Mouse (Mus musculus) liver, adult 2 months (tissue): ENCODE data around the gene Asic4. TPM values are rescaled to one million over a fixed set of nuclear protein-coding genes. Genes with fewer than 3 reads are reported as not detected.

Experiments
- DNase-seq: peaks from one replicate; pipeline ENCODE4 v3.0.0-alpha.2; 2011; ENCODE audit warnings: low read depth, low spot score; ENCODE audit errors: extremely low read depth
- H3K27ac ChIP-seq: fragments of 200-500 bp; replicated peaks from 2 replicates; pipeline ENCODE4 v1.5.1; 2012; ENCODE audit warnings: low read depth, mild to moderate bottlenecking, control low read depth, inconsistent platforms, low read length; ENCODE audit not compliant: insufficient read depth
- H3K27me3 ChIP-seq: fragments of 200-500 bp; 2 replicates; pipeline ENCODE4 v1.6.1; 2012; ENCODE audit warnings: mild to moderate bottlenecking, moderate library complexity, low read length, inconsistent platforms; ENCODE audit not compliant: control insufficient read depth, insufficient read depth
- H3K36me3 ChIP-seq: fragments of 200-500 bp; 2 replicates; pipeline ENCODE4 v1.6.1; 2012; ENCODE audit warnings: low read length, inconsistent platforms; ENCODE audit not compliant: control insufficient read depth, insufficient read depth
- H3K4me1 ChIP-seq: fragments of 200-500 bp; 2 replicates; pipeline ENCODE4 v1.6.1; 2011; ENCODE audit warnings: low read length; ENCODE audit not compliant: control insufficient read depth, insufficient read depth
- H3K4me3 ChIP-seq: fragments of 200-500 bp; 2 replicates; pipeline ENCODE4 v1.5.1; 2011; ENCODE audit warnings: low read depth, mild to moderate bottlenecking, control low read depth, low read length, moderate library complexity; ENCODE audit not compliant: insufficient read depth
- H3K79me2 ChIP-seq: fragments of 200-500 bp; 2 replicates; pipeline ENCODE4 v1.6.1; 2012; ENCODE audit warnings: inconsistent platforms, mild to moderate bottlenecking, low read length, moderate library complexity; ENCODE audit not compliant: control insufficient read depth, insufficient read depth
- H3K9ac ChIP-seq: fragments of 200-500 bp; 2 replicates; pipeline ENCODE4 v1.6.1; 2012; ENCODE audit warnings: low read depth, mild to moderate bottlenecking, control low read depth, inconsistent platforms, low read length
- CTCF ChIP-seq: fragments of 200-500 bp; IDR thresholded peaks from 2 replicates; pipeline ENCODE4 v1.5.1; 2011; ENCODE audit warnings: low read depth, low read length, control low read depth
- POLR2A ChIP-seq: fragments of 200-500 bp; IDR thresholded peaks from 2 replicates; pipeline ENCODE4 v1.6.1; 2011; ENCODE audit warnings: low read length, control low read depth; ENCODE audit not compliant: insufficient read depth; ENCODE audit errors: extremely low read depth
- WGBS: fragments of 180-500 bp; shearing (Covaris S2); methylation state at CpG from one replicate; pipeline ENCODE4 v1.1.7; 2018; 5-methylcytosine and 5-hydroxymethylcytosine counted together
- polyA plus RNA-seq: library from polyadenylated mRNA; depleted of rRNA; stranded (reverse); fragments of >200 nt; gene quantifications from 2 replicates; pipeline ENCODE4 v1.2.3, GENCODE M21; 2012; rRNA removed
- total RNA-seq: library from RNA; depleted of rRNA; stranded (reverse); fragments of >200 nt; gene quantifications from 2 replicates; pipeline ENCODE4 v1.2.3, GENCODE M21; 2014; rRNA removed

Gene Asic4
- total and polyA plus RNA-seq, 2 experiments = not detected

GRCm38 (mm10) chr1:75516703-75517380 is 66.6 kb downstream of the Asic4 start:
- no peak overlapping the region for H3K27ac ChIP-seq
- TF ChIP-seq CTCF (no peak), POLR2A (no peak)
- H3K4me1 ChIP-seq = peaks cover 2% of the 10 kb centered on the region; the same call in 1 of the 2 replicates
- no peaks in the 10 kb centered on the region for H3K27me3 ChIP-seq
- no peak for DNase-seq
- H3K36me3 ChIP-seq = no peaks in the 10 kb centered on the region
- H3K79me2 ChIP-seq = no peaks in the 10 kb centered on the region
- WGBS = 64% methylated on average over 15 of the region's 15 CpGs
- no peak overlapping the region for H3K4me3 ChIP-seq
- no peak overlapping the region for H3K9ac ChIP-seq

DNA sequence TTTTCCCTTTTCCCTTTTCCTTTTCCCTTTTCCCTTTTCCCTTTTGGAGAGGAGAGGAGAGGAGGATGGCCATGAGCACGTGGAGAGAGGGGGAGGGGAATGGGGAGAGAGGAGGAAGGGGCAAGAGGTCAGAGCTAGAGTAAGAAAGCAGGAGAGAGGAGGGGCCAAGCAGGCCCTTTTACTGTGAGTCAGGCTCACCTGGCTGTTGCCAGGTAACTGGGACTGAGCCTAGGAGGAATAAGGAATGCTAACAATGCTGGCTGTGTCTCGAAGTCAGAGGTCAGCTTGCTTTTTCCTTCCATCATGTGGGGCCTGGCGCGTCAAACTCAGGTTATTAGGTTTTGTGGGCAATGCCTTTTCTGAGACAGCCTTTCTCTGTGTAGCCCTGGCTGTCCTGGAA is 67.7 kb downstream of the Asic4 start:
- H3K79me2 ChIP-seq = no peaks in the 10 kb centered on the region
- H3K9ac ChIP-seq = no peak overlapping the region
- TF ChIP-seq POLR2A (no peak), CTCF (no peak)
- no peaks in the 10 kb centered on the region for H3K36me3 ChIP-seq
- no peak overlapping the region for H3K27ac ChIP-seq
- peaks cover 2% of the 10 kb centered on the region; the same call in 1 of the 2 replicates for H3K4me1 ChIP-seq
- no peak overlapping the region for H3K4me3 ChIP-seq
- H3K27me3 ChIP-seq = no peaks in the 10 kb centered on the region
- no peak for DNase-seq
- WGBS = 68% methylated on average over 4 of the region's 4 CpGs

- WGBS = 94% methylated on average over 4 of the region's 4 CpGs
- peaks cover 2% of the 10 kb centered on the region; the same call in 1 of the 2 replicates for H3K4me1 ChIP-seq
- H3K36me3 ChIP-seq = no peaks in the 10 kb centered on the region
- H3K27ac ChIP-seq = no peak overlapping the region
- H3K27me3 ChIP-seq = no peaks in the 10 kb centered on the region
- TF ChIP-seq POLR2A (no peak), CTCF (no peak)
- H3K79me2 ChIP-seq = no peaks in the 10 kb centered on the region
- H3K4me3 ChIP-seq = no peak overlapping the region
- H3K9ac ChIP-seq = no peak overlapping the region
- no peak for DNase-seq
Observed at GRCm38 (mm10) chr1:75518427-75518826, 68.2 kb downstream of the Asic4 start.

GRCm38 (mm10) chr1:75519576-75519975 is 69.3 kb downstream of the Asic4 start:
- DNase-seq = no peak
- H3K36me3 ChIP-seq = no peaks in the 10 kb centered on the region
- peaks cover 2% of the 10 kb centered on the region; the same call in 1 of the 2 replicates for H3K4me1 ChIP-seq
- no peaks in the 10 kb centered on the region for H3K79me2 ChIP-seq
- 78% methylated on average over 5 of the region's 5 CpGs for WGBS
- no peak overlapping the region for H3K9ac ChIP-seq
- no peak overlapping the region for H3K27ac ChIP-seq
- TF ChIP-seq POLR2A = no peak
- TF ChIP-seq CTCF = no peak
- H3K4me3 ChIP-seq = no peak overlapping the region
- no peaks in the 10 kb centered on the region for H3K27me3 ChIP-seq

- under 1% methylated on average over 46 of the region's 46 CpGs for WGBS
- H3K27me3 ChIP-seq = no peaks in the 10 kb centered on the region
Observed at GRCm38 (mm10) chr1:75521321-75522031, 71.2 kb downstream of the Asic4 start, which contains the start of gene Stk11ip. Stk11ip (plus strand) TSS chr1:75521529.

More at GRCm38 (mm10) chr1:75521321-75522031, 71.2 kb downstream of the Asic4 start, which contains the start of gene Stk11ip:
- Histone ChIP-seq H3K79me2 (no peaks in the 10 kb centered on the region), H3K4me1 (peaks cover 2% of the 10 kb centered on the region; the same call in 1 of the 2 replicates), H3K27ac (peak within 1 kb of the TSS; percentile 76), H3K4me3 (peak within 1 kb of the TSS; percentile 90), H3K36me3 (no peaks in the 10 kb centered on the region), H3K9ac (peak within 1 kb of the TSS; percentile 68)
- peak; percentile 75 for DNase-seq
- TF ChIP-seq CTCF (no peak), POLR2A (peak; percentile 44; the same call in 1 of the 2 replicates)

Other genes starting within 250 kb of the Asic4 start
- 3.7 and 4.8 TPM in 2 replicates for gene Glb1l, start 239.6 kb upstream of the Asic4 start, total RNA-seq
- 2.1 and 2.5 TPM in 2 replicates for gene Glb1l, start 239.6 kb upstream of the Asic4 start, polyA plus RNA-seq
- 57.3 and 63.5 TPM in 2 replicates for gene Stk16, start 239.6 kb upstream of the Asic4 start, total RNA-seq
- gene Stk16, start 239.6 kb upstream of the Asic4 start, polyA plus RNA-seq = 190 and 221 TPM in 2 replicates
- gene Tuba4a, start 230.6 kb upstream of the Asic4 start, total RNA-seq = 80.9 and 117 TPM in 2 replicates
- gene Tuba4a, start 230.6 kb upstream of the Asic4 start, polyA plus RNA-seq = 242 and 267 TPM in 2 replicates
- gene A630095N17Rik, start 218.3 kb upstream of the Asic4 start, total RNA-seq = not detected in 2 replicates
- gene A630095N17Rik, start 218.3 kb upstream of the Asic4 start, polyA plus RNA-seq = not detected in 2 replicates
- gene Dnajb2, start 214.0 kb upstream of the Asic4 start, total RNA-seq = 25.4 and 30.3 TPM in 2 replicates
- gene Dnajb2, start 214.0 kb upstream of the Asic4 start, polyA plus RNA-seq = 55.9 and 60.4 TPM in 2 replicates
- under 0.01 and 0.13 TPM in 2 replicates for gene Ptprn, start 185.9 kb upstream of the Asic4 start, total RNA-seq
- gene Ptprn, start 185.9 kb upstream of the Asic4 start, polyA plus RNA-seq = not detected in 2 replicates
- gene Resp18, start 172.0 kb upstream of the Asic4 start, total RNA-seq = 0.28 and 1.5 TPM in 2 replicates
- not detected in 2 replicates for gene Resp18, start 172.0 kb upstream of the Asic4 start, polyA plus RNA-seq
- gene Dnpep, start 132.4 kb upstream of the Asic4 start, total RNA-seq = 89.8 and 102 TPM in 2 replicates
- 106 and 111 TPM in 2 replicates for gene Dnpep, start 132.4 kb upstream of the Asic4 start, polyA plus RNA-seq
- 3.1 and 4.0 TPM in 2 replicates for gene Des, start 90.1 kb upstream of the Asic4 start, total RNA-seq
- 2.4 and 2.5 TPM in 2 replicates for gene Des, start 90.1 kb upstream of the Asic4 start, polyA plus RNA-seq
- gene Speg, start 75.1 kb upstream of the Asic4 start, total RNA-seq = 0.55 and 1.5 TPM in 2 replicates
- 1.7 and 3.4 TPM in 2 replicates for gene Speg, start 75.1 kb upstream of the Asic4 start, polyA plus RNA-seq
- 18.3 and 19.9 TPM in 2 replicates for gene Gmppa, start 14.5 kb upstream of the Asic4 start, total RNA-seq
- 49.8 and 86.4 TPM in 2 replicates for gene Gmppa, start 14.5 kb upstream of the Asic4 start, polyA plus RNA-seq
- 1.4 and 1.9 TPM in 2 replicates for gene Chpf, start 28.9 kb downstream of the Asic4 start, total RNA-seq
- gene Chpf, start 28.9 kb downstream of the Asic4 start, polyA plus RNA-seq = 2.9 and 3.4 TPM in 2 replicates
- 0.55 TPM in 1 of 2 replicates, not detected in the other for gene Tmem198, start 29.1 kb downstream of the Asic4 start, total RNA-seq
- gene Tmem198, start 29.1 kb downstream of the Asic4 start, polyA plus RNA-seq = 0.06 and 0.15 TPM in 2 replicates
- 0.65 and 1.5 TPM in 2 replicates for gene Obsl1, start 56.0 kb downstream of the Asic4 start, total RNA-seq
- 0.51 and 1.3 TPM in 2 replicates for gene Obsl1, start 56.0 kb downstream of the Asic4 start, polyA plus RNA-seq
- gene Inha, start 56.6 kb downstream of the Asic4 start, total RNA-seq = not detected in 2 replicates
- 0.44 and 0.53 TPM in 2 replicates for gene Inha, start 56.6 kb downstream of the Asic4 start, polyA plus RNA-seq
- 3.2 and 3.3 TPM in 2 replicates for gene Stk11ip, start 71.1 kb downstream of the Asic4 start, total RNA-seq
- 5.4 and 7.8 TPM in 2 replicates for gene Stk11ip, start 71.1 kb downstream of the Asic4 start, polyA plus RNA-seq
- 0.34 and 0.37 TPM in 2 replicates for gene Slc4a3, start 95.8 kb downstream of the Asic4 start, total RNA-seq
- gene Slc4a3, start 95.8 kb downstream of the Asic4 start, polyA plus RNA-seq = 0.63 and 0.76 TPM in 2 replicates